Mouse (Mus musculus): ENCODE measurements at regions not wholly inside any gene's neighbourhood (a gene's known extent, or its start where the extent isn't known, plus 50 kb on each side); places are given as distances from the start of the nearest gene placed in this dataset.

GRCm38 (mm10) chr2:103848923-103849700 lies 51.7 kb upstream of the Caprin1 start:
- DNase-seq (ENCODE audit: extremely low spot score, low read depth, low spot score): peak; percentile 54

DNA sequence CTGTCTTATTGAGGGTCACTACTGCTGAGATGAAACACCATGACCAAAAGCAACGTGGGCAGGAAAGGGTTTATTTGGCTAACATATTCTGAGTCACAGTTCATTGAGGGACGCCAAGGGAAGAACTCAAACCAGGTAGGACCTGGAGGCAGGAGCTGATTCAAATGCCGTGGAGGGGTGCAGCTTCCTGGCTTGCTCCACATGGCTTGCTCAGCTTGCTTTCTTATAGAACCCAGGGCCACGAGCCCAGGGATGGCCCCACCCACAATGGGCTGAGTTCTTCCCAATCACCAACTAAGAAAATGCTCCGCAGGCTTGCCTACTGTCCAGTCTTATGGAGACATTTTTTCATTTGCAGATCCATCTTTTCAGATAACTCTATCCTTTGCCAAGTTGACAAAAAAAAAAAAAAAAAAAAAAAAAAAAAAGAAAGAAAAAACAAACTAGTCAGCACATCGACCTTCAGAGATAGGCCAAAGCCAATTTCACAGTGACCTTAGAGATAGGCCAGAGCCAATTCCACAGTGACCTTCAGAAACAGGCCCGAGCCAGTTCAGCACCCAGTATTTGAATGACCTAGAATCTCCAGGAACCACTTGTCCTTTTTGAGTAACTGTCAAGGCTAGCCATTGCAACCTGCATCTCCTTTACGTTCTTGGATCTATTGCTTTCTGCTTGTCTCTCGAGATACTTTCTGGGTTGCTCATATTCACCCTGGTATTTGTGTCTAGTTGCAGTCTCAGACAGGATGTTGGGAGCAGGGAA lies 52.5 kb upstream of the Caprin1 start:
- no peak for DNase-seq (ENCODE audit: extremely low spot score, low read depth, low spot score)

DNA sequence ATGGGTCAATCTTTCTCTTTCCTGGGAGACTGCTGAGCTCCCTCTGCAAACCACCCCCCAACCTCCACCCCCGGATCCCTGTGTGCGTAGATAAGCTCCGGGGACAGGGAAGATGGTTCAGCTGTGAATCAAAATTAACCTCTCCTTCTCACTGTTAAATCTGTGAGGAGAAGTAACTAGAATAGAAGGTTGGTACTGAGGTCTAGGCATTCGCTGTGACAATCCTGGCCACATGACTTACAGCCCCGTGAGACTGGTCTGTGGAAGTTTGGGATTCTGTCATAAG lies 53.0 kb upstream of the Caprin1 start:
- no peak for DNase-seq (ENCODE audit: extremely low spot score, low read depth, low spot score)

DNA sequence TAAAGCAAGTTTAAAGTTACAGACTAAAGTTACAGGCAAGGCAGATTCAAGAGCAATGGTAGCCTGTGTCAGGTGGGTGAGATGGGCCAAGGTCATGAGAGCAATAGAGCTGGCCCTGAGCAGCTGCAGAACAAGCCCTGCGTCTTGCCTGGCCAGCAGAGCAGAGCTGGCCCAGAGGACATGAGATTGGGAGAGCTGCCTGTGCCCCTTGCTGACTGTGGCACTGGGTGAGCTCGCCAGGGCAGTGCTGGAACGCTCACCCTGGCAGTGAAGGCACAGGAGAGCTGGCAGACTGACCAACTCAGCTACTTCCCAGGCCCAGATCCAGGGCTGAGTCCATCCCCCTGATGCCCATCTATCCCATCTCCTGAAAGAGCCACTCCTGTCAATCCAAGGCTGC lies 53.7 kb upstream of the Caprin1 start:
- no peak for DNase-seq (ENCODE audit: extremely low spot score, low read depth, low spot score)

DNA sequence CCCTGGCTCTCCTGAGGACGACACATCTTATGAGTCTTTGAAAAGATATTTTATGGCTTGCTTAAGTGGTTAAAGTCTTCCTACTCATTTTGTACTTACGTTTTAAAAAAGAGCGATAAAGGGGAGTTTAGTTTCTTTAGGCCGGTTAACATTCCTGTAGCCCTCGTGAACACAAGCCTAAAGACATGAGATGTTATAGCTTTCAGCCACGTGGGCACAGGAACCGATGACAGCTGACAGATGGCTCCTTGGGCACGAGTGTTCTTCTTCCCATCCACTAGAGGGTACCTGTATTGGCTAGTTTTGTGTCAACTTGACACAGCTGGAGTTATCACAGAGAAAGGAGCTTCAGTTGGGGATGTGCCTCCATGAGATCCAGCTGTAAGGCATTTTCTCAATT lies 63.8 kb upstream of the Caprin1 start:
- no peak for DNase-seq (ENCODE audit: extremely low spot score, low read depth, low spot score)

DNA sequence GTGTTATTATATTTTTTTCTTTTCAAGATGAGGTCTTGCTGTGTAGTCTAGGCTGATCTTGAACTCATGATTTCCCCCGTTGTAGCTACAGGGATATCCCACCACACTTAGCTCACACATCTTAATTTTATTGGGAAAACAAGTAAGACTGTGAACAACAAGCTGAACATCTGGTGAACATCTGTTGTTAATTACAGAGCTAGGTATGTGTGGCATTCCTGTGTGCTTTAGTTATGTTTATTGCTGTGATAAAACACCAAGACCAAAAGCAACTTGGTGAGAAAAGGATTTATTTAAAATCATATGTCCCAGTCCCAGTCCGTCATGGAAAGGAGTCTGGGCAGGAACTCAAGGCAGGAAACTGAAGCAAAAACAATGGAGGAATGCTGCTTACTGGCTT lies 66.8 kb upstream of the Caprin1 start:
- DNase-seq (ENCODE audit: extremely low spot score, low read depth, low spot score): peak; percentile 57

DNA sequence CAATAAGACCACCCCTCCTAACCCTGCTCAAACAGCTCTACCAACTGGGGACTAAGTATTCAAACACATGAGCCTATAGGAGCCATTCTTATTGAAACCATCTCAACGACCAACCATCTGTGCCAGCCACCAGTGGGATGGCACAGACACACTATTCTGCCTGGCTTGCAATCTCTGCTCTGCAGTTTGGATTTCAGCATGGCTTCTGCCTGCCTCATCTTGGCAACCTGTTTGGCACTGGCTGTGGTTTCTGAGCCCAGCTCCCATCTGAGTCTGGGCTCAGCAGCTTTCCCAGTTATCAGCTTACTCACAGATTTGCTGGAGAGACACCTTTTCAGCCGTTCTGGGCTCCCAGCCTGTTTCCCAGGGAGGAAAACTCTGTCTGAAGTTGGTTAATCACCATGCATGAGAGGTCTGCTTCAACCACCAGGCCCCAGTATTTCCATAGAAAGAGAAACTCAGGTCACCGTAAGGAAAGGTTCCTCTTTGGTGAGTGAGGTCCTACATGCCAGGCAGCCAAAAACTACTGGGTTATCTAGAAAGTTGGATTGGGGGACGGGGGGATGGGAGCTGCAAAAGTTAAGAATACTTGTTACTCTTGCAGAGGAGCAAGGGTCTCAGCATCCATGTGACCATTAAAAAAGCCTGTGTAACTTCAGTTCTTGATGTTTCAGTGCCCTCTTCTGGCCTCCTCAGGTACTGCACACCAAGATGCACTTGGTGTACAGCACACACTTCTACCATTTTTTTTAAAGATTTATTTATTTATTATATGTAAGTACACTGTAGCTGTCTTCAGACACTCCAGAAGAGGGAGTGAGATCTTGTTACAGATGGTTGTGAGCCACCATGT lies 68.1 kb upstream of the Caprin1 start:
- no peak for DNase-seq (ENCODE audit: extremely low spot score, low read depth, low spot score)

- no peak for DNase-seq (ENCODE audit: extremely low spot score, low read depth, low spot score)
These were observed 70.0 kb upstream of the Caprin1 start for GRCm38 (mm10) chr2:103867241-103867957.

GRCm38 (mm10) chr2:103867958-103868330 lies 70.5 kb upstream of the Caprin1 start:
- DNase-seq (ENCODE audit: extremely low spot score, low read depth, low spot score): no peak

DNA sequence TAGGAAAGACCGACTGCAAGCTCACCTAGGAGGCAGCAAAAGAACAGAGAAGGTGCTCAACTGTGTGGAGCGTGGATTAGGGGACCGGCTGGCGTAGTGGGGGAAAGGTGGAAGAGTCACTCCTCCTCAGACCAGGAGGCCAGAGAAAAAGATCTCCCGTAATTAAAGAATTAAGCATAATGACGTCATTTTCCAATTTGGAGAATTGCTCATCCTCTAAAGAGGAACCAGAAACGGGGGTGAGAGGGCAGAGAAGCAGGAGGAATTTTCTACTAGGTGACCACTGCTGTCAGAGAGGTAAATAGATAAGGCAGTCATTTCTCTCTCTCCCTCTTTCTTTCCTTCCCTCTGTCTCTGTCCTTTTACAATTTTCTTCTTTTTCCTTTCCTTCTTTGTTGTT lies 71.2 kb upstream of the Caprin1 start:
- DNase-seq (ENCODE audit: extremely low spot score, low read depth, low spot score): no peak

DNA sequence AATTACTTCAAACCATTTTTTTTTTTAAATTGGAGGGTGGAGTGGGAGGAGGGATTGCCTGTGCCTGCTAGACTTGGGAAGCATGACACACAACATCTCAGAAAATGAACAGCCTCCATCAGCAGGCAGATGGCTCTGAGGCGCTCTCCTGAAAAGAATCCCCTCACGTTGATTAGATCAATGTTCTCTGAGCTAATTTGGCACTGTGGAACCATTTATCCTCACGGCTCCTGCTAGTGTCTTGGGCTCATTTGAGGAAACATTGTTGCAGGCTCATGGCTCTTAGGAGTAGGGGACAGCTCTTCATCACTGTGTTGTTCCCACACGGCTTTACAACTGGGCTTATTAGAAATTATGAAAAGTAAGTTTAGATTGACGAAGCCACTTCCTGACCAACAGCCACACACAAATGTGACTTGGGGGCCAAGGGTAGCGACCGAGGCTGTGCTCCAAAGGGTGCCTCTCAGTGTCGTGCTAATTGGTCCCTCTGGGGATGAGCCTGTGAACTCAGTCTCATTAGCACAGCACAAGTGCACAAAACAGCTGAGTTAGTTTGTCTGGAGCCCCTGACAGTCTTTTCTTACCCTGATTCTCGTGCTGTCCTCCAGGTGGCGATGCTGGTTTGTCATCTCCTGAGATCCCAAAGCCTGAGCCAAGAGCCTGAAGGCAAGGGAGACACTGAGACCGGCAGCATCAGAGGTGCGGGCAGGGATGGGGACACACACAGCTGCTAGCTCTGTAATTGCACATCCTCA lies 74.2 kb upstream of the Caprin1 start:
- peak; percentile 54 for DNase-seq (ENCODE audit: extremely low spot score, low read depth, low spot score)

DNA sequence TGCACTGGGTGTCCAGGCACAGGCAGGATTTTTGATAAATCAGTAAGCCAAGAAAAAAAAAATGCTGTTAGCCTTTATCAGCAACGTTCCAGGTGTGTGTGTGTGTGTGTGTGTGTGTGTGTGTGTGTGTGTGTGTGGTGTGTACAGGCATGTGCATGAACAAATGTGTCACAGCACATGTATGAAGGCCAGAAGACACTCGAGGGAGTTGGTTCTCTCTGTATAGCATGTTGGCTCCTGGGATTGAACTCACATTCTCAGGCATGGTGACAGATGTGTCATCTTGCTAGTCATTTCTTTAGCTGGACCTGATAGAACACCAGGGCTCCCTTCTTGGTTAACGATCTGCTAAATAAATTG lies 74.8 kb upstream of the Caprin1 start:
- DNase-seq (ENCODE audit: extremely low spot score, low read depth, low spot score): no peak

- no peak for DNase-seq (ENCODE audit: extremely low spot score, low read depth, low spot score)
These were observed 75.9 kb upstream of the Caprin1 start for GRCm38 (mm10) chr2:103873381-103873780.

DNA sequence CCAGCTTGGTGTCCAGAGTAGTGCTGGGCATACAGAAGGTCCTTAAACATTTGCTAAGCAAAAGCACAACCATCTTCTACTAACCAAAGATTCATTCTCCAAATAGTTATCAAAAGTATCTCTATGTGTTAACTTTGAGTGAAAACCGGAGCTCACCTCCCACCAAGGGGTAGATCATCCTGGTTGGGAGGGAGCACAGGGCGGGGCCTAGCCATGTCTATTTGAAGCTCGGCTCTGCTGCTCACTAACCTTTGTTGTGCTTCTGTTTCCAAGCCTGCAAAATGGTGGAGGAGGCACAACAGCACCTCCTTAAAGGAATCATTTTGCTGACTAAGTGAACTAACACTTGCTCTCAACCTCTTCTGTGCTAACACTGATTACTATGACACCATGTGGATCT lies 77.0 kb upstream of the Caprin1 start:
- DNase-seq (ENCODE audit: extremely low spot score, low read depth, low spot score): no peak

- DNase-seq (ENCODE audit: extremely low spot score, low read depth, low spot score): no peak
These were observed 78.3 kb upstream of the Caprin1 start for GRCm38 (mm10) chr2:103875754-103876153.

GRCm38 (mm10) chr2:103876236-103876635 lies 78.8 kb upstream of the Caprin1 start:
- no peak for DNase-seq (ENCODE audit: extremely low spot score, low read depth, low spot score)

DNA sequence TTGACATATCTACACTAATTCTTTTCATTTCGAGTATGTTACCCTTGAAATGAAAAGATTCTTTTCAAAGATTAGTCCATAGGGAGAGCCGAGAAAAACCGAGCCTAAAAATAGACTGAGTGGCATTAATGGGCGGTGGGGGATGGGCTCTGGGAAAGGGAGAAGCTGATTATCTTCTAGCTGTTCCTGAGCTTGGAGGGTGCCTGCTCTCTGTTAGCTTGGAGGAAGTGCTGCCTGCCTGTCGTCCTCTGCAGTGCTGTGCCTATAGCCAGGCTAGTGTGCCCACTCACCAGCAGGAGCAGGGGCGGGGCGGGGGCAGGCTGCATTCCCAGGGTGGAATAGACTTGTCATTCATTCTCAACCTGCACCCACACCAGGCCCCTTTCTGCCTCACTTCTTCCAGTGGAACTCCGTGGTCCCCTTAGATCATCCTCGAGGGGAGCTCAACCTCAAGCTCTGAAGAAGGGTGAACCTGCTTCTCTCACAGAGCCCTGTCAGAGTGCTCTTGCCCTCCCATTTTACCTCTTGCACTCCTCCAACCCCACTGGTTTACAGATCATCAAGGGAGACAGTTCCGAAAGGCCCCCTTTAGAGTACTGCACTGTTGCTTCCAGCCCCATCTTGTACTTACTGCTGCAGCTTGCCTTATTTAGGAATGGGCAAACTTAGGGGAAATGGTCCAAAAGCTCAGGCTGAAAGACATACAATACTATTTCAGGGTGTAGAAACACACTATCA lies 76.6 kb upstream of the Lmo2 start:
- no peak for DNase-seq (ENCODE audit: extremely low spot score, low read depth, low spot score)

- DNase-seq (ENCODE audit: extremely low spot score, low read depth, low spot score): no peak
These were observed 72.9 kb upstream of the Lmo2 start for GRCm38 (mm10) chr2:103884926-103885325.

GRCm38 (mm10) chr2:103888023-103888422 lies 69.8 kb upstream of the Lmo2 start:
- no peak for DNase-seq (ENCODE audit: extremely low spot score, low read depth, low spot score)

DNA sequence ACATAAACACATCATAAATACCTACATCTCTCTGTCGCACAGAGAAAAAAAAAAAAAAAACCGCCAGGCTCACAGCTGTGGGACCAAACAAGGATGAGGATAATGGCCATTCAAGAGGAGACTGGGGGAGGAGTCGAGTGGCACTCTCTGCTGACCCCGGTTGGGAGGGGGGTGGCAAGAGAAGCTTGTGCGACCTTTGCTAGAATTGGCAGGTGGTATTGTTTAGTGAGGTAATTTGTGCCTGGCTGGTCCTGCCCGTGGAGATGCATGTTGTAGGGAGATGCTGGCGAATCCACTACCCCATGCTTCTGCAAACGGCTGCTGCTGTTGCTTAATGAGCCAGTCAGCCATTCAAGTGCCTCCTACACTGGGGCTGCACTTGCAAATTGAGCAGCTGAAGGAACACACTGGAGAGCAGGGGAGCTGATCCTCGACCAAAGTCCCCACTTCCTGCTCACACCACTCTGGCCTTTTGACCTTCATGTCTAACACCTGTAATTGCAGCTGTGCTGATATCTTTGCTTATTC lies 66.5 kb upstream of the Lmo2 start:
- peak; percentile 28 for DNase-seq (ENCODE audit: extremely low spot score, low read depth, low spot score)
